Mouse (Mus musculus) thymus, adult 18-20 months (tissue): ENCODE measurements around the gene Ppp2r5e.

Experiments used
- DNase-seq, 2 experiments: peaks; one replicate each; pipeline ENCODE4 v3.0.0; 2022; ENCODE audit warnings: mixed read lengths in 2 of 2

Gene Ppp2r5e

DNA sequence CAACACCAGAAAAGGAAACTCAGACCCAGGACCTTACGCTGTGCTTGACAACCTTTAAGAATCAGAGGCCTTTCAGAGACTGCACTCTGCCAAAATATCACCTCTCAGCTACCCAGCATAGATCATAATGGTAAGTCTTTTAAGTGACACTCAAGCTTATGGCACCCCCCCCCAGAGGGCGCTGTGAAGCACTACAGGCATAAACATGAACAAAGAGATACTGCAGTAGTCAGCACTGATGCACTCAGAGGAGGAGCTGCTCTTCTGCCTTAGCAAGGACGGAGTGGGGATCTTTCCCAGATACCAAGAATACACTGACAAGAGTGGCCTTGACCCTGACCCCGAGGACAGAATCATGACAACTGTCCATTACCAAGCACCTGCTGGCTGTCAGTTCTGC lies 23.8 kb downstream of the Ppp2r5e start:
- peak; percentile 19 to 23 for DNase-seq

DNA sequence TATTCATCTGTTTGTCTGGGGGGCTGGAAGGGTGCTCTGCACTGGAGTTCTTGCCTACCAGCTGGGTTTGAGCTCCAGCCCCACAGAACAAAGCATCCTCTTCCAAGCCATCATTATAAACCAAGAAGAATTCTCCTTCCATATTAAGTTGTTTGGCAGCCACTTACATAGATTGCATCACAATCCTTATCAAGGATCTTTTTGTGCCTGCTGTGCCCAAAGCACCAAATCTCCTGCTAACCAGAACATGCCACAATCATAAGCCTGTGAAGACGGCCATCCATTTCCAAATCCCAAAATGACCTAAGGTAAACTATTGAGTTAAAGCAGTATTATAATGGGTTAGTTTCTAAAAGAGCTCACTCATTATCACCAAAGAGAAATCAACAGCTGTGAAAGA lies 25.9 kb downstream of the Ppp2r5e start:
- DNase-seq: no peak

DNA sequence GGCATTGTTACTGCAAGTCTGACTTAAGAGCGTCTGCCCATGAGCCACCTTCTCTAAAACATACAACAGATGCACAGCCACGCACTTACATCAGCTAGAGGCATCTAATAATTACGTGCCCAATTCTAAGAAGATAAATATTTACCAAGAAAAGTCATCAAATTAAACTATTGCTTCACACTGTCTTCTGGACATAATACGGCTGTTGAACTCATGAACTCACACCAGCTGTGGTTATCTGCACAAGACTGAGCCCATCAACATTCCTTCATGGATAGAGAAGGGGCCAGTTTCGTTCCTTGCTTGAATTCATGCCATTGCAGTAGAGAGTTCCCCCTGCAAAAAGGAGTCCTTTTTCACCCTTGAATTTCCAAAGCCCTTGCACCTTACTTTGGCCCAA lies 28.3 kb downstream of the Ppp2r5e start:
- DNase-seq: no peak

DNA sequence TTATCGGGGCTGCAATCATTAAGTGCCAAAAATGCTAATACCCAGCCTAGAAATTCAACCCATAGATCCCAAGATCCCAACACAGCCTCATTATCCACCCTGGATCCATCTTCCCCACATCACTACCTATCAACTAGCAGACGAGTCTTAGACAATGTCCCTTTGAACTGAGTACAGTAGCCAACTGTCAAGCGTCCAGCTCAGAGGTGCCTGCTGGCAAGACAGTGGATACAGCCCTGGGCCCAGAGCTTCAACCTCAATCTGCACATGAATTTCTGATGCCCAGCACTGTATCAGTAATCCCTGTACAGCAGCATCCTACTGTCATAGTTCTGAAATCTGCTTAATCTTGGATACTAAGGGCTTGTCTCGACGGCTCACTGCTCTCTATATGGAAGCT lies 30.3 kb downstream of the Ppp2r5e start:
- DNase-seq: no peak

DNA sequence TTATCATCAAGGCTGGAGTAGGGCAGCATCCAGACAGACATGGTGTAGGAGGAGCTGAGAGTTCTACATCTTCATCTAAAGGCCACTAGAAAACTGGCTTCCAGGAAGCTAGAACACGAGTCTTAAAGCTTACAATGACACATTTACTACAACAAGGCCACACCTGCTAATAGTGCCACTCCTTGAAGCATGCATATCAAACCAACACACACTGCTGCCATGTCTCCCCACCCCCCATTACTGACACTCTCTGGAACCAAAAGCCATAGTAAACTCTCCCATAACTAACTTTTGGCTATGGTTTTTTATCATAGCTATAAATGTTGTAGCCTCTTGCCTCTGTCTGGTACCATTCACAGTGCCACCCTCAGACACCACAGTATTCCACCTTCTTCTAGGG lies 31.5 kb downstream of the Ppp2r5e start:
- no peak for DNase-seq

DNA sequence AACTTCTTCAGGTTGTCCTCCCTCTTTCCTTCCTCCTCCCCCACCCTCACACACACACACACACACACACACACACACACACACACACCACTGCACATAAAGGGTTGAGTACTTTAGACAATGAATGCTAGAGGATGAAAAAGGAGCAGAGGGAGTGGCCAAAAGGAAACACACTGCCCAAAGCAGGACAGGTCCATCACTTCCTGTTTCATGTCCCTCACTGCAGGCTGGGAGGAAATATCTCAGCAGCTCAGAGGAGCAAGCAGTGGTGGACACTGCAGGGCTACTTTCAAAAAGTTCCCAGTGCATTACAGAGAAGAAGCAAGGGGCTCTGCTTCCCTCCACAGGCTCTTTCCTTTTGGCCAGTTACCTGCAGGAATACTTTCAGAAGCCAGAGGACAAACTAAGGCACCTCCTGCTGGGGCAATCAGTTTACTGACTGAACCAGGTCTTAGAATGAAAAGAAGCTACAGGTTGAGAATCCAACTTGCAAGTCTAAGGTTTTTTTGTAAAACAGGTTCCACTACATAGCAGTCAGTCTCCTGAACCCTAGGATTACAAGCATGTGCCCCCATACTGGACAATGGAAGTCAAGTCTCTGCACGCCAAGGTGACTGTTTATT lies 32.9 kb downstream of the Ppp2r5e start:
- DNase-seq: no peak

DNA sequence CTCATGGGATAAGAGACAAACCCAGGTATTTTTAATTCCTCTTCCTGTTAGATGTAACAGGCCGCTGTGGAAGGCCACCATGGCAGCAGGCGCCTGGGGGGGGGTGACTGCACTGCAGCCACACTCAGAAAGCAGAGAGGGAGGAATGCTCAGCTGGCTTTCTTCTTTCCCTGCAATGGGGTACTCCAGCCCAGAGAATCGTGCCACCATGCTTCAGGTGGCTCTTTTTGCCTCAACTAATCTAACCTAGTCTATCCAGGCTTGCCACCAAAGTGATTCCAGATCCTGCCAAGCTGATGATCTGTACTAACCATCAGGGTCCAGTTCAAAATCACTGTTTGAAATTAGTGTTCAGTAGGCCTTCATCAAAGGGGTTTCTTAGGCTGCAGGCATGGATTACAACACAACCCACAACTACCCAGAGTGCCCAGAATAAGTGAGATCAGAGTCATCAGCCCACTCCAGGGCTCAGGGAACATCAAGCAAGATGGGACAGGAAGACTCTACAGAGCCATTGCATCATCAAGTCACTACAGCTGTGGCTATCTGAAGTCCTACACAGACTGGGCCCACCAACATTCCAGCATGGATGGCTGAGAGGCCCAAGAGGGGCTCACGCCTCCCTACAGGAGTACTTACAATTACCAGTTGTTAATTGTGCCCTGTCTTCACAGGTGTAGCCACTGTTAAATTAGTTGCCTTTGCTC lies 35.2 kb downstream of the Ppp2r5e start:
- DNase-seq: no peak

DNA sequence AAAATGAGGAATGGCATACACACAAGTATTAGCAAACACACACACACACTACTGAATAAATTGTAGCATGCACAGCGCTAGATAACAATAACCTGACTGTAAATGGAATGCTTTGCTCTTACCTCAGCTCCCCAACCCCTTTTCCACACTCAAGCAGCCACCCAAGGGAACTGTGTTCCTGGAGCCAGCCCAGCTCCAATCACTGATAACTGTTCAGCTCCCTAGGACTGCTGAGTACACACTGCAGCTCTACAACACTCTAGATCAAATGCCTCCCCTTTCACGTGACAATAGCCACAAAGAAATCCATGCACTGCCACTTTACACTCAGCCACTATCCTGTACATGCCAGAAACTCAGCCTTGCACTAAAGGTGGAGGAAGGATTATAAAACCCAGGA lies 36.8 kb downstream of the Ppp2r5e start:
- DNase-seq: no peak

DNA sequence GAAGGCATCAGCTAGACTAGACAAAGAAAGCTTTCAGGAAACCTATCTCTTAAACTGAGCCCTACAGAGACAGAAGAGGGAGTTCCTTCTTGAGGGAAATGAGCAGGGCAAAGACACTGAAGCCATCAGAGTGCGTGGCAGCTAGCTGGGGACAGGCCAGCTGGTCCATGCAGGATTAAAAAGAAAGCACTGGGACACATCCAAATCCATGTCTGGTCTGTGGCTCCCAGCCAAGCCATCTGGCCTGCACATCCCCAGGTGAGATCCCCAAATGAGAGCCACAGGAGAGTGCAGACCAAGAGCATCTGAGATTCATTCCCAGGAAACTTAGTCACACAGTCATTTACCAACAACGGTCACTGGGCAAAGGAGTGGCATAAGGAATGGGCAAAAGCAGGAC lies 38.2 kb downstream of the Ppp2r5e start:
- DNase-seq: no peak

DNA sequence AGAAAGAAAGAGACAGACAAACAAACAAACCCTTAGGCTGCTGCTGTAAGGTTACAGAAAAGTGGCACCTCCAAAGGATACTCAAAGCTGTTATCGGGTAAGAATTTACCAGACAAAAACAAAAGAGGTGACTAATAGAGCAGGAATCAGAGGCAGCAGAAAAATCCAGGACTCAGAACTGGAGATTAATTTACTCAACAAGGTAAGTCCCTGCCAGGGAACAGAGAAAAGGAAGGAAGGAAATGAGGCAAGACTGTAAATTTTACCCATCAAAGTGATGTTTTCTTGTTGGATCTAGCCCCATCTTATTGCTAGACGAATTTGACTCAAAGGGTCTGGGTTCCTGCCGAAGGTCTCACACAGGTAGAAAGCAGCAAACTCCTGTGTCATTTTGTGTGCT lies 41.0 kb downstream of the Ppp2r5e start:
- no peak for DNase-seq

DNA sequence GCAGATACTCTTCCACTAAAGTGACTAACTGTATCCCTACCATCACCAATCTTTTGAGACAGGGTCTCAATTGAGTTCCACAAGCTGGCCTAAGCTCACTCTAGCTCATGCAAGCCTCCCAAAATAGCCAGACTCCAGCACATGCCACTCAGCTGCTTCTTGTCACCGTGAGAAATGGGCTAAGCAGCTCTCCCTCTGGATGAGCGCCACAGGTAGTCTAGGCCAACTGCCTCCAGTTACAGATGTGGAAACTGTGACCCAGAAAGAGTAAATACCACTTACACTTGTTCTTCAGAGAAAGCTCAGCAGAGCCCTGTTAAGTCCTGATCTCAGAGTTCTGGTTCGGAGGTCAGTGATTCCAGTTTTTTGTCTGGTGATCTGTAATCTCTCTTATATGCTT lies 43.7 kb downstream of the Ppp2r5e start:
- DNase-seq: no peak

DNA sequence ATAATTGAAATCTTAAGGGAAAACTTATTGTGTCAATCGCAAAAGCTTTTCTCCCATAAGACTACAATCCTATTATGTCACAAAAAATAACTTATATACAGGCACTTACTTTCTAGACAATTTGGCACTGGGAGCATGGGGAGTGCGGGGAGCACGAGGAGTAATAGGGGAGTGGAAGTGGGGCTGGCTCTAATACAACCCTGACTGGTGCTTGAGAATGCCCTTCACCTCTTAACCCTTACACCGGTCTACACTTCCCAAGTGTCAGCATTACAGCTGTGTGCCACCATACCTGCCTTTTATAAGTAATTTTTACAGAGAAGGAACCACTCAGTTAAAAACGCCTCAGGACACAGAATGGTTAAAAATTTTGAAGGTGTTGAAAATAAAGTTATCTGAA lies 44.4 kb downstream of the Ppp2r5e start:
- no peak for DNase-seq

DNA sequence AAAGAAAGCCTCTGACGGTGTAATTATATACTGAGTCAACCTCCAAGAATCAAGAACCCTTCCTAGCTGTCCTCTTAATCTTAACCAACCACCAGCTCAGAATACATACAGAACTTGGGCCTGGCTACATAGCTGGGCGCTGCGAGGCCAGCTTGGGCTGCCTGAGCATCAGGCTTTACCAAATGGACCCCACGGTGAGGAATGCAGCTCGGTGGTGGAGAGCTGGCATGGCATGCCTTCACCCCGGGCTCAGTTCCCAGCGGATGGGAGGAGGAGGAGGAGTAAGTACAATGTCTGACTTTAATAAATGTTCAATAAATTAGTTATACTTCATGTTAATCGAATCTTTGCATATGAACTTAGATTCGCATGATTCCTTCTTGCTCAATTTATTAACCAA lies 47.0 kb downstream of the Ppp2r5e start:
- no peak for DNase-seq

DNA sequence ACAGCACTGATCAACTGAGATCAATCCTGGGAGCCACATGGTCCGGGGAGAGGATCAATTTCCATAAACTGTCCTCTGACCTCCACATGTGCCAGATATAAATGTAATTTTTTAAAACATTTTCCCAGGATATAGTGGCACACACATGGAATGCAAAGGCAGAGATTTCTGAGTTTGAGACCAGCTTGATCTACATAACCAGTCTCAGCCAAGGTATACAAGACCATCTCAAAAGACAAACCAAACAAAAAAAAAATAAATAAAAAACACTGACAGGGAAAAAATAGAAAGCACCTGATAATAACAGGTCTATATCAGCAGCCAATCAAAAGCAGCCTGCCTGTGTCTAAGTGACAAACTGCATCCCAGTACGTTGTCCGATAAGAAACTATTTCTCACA lies 48.9 kb downstream of the Ppp2r5e start:
- DNase-seq: no peak

DNA sequence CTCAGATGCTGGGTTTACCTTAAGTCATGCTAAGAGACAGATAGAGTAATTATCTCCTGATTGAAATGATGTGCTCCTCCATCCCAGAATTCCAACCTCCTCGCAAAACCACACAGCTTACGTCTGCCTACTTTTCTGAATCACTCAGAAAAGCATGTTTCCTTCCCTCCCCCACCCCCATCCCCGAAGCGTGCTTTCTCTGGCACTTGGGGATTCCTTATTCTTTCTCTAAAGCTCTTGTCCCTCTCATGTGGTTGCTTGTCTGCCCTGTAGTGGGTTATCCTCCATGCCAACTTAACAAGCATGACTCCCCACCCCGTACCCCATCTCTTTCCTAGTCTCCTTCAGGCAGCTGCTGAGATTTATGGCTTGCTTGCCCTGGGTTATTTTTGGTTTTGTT lies 49.8 kb downstream of the Ppp2r5e start:
- DNase-seq: no peak

DNA sequence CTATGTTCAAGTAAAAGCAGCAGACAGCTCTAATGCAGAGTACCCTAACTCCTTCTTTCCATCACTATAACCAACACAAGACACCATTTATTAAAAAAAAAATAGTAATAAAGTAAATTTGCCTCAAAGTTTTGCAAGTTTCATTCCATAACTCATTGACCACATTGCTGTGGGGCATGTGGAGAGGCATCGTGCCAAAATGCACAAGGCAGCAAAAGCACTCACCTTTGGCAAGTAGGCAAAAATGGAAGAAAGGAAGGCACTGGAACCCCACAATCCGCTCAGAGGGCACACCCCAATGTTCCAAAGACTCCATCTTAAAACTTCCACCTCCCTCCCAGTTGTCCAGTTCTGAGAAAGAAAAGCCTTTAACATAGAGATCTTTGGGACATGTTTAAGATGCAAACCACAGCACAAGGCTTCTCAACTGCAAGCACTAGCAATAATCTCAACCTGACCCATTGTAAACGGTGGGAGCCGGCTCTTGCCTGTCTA lies 50.6 kb downstream of the Ppp2r5e start:
- DNase-seq: no peak

DNA sequence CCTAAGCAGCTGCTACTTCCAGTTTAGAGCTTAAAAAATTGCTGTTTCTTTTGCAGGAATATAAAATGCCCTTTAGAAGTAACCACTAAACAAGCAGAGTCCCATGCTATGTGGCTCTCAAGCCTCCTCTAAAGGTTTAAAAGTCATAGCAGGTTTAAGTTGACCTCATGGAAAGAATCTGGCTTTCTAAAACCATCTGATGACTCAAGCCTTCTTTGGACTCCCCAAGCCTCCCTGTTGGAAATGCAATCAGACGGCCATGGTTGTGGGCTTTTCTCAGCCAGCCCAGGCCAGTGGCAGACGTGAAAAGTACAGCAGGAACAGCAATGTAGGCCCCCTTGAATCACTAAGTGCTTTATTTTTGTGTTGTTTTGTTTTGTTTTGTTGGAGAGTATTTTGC lies 51.4 kb downstream of the Ppp2r5e start:
- no peak for DNase-seq

DNA sequence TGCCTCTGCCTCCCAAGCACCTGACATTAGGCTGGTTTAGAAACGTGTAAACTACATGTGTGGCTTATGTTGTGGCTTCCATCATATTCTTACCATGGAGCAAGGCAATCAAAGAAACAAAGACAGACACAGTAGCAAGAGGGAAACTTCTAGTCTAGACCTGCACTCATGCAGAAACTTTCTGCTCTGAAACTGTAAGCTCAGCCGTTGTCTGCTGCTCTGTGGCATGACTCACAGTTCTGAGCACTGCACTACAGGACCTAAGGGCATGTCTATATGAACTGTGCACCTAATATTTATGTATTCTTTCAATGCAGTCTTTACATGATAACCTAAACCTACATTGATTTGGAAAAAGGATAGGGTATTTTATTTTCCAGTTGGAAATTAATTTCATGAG lies 51.8 kb downstream of the Ppp2r5e start:
- DNase-seq: no peak

DNA sequence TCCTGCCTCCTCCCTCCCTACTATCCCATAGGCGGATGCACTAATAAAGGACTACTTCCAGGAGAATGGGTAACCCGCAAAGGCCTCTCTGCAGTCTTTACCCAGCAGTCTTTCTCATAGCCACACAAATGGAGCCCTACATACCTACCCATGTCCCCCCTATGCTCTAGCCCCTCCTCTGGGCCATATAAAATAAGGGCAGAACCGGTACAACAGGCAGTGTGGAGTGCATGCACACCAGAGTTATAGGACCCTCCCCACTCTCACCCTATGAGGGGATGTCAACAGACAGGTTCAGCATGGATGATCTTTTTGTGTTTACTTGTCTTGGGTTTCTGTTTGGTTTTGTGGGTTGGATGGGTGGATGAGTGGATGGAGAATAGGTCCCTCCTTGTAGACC lies 52.7 kb downstream of the Ppp2r5e start:
- no peak for DNase-seq

DNA sequence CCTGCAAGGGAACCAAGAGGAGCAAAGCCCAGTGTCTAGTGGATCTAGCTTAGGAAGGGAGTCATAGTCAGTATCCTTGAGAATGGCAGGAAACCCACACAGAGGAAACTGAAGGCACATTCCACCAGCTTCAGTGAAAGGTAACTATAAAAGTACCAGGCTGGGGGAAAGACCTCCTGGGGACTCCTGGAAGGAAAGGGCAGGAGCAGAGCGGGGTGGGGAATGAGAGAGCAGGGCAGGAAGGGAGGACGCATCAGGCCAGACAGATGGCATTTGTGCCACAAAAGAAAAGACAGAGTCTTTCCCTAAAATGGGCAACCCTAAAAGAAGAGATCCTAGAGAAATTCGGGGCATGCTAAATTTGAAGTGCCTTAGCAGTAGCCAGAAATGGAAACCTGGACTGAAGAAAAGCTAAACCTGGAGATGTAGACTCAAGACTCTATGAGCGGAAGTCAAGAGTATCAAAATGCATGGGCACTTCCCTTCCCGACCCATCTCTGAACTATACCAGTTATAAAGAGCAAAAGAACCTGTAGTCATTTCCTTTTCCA lies 55.3 kb downstream of the Ppp2r5e start:
- no peak for DNase-seq

DNA sequence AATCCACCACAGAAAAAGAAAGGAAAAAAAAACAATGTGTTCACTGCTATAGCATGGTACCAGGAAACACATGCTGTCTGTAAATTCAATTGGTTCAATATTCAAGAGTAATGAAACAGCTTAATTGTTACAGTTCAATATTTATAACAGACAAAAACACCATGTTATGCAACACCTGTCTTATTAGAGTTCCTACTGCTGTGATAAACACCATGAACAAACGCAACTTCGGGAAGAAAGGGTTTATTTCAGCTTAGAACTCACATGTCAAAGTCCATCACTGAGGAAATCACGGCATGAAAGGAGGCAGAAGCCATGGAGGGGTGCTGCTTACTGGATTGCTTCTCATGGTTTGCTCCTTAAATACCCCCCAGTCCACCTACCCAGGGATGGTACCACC lies 56.8 kb downstream of the Ppp2r5e start:
- DNase-seq: no peak

DNA sequence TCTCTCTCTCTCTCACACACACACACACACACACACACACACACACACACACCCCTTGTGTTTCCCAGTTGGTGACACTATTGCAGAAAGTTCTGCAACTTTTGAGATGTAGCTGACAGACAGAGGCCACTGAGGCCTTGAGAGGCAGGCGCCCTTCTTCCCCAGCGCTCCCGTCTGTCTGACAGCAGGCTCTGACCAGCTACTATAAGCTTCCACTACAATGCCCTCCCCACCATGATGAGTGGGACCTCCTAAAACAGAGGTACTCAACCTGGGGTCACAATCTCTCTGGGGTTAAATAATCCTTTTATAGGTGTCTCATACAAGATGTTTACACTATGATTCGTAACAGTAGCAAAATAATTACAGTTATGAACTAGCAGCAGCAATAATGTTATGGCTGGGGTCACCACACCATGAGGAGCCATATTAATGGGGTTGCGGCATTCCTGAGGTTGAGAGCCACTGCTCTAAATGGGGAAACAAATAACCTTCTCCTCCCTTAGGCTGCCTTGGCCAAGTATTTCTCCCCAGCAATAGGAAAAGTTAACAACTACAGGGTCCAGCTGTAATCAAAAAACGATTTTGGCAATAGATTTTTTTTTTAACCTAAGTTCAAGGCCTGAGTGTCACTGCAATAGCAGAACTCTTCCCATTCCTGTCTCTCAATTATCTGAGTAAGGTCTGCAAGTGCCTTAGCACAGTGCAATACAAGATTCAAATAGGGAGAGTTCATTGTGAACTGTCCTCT lies 58.2 kb downstream of the Ppp2r5e start:
- DNase-seq: no peak

DNA sequence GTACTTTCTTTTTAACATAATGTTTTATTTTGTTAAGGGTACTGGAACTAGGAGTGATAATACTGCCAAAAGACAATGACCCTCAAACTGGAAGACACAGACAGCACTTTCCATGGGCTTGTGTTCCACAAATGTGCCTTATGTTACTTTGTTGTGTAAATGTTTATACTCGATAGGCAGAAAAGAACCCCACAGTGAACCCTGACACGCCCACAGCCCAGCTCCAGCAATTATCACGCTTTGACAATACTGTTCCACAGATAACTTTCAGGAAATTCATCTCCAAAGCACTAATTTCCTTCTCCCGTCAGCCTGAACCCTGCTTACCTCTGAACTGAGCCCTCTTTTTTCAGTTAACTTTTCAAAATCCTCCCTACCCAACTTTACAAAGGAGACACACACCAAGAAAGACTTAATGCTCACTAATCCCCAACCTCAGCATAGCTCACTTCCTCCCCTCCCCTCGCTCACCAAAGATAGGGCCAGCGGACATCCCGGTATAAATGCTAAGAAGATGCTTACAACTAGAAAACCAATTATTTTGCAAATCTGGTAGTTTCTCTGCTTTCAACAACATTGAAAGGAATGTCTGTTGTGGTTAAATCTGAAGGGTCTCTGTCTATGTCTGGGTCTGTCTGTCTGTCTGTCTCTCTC lies 58.9 kb downstream of the Ppp2r5e start:
- DNase-seq: no peak
